Mouse (Mus musculus): Measurements from ENCODE around the gene Med24. TPM values are rescaled to one million over a fixed set of nuclear protein-coding genes. Genes with fewer than 3 reads are reported as not detected.

Med24 gene
- total RNA-seq, 2 experiments from 2014 or later, result 46.9 to 52.0 TPM

- DNase-seq, result no peak
These were observed 36.4 kb upstream of the Med24 start for GRCm38 (mm10) chr11:98765421-98766309.

GRCm38 (mm10) chr11:98764746-98765145 is 35.5 kb upstream of the Med24 start:
- no peak for DNase-seq

- no peak for DNase-seq
These were observed 34.9 kb upstream of the Med24 start for GRCm38 (mm10) chr11:98764091-98764490.

GRCm38 (mm10) chr11:98763502-98763861 is 34.2 kb upstream of the Med24 start:
- DNase-seq, result no peak

- DNase-seq, result peak; percentile 44 to 67
These were observed 33.7 kb upstream of the Med24 start for GRCm38 (mm10) chr11:98762756-98763501.

DNA sequence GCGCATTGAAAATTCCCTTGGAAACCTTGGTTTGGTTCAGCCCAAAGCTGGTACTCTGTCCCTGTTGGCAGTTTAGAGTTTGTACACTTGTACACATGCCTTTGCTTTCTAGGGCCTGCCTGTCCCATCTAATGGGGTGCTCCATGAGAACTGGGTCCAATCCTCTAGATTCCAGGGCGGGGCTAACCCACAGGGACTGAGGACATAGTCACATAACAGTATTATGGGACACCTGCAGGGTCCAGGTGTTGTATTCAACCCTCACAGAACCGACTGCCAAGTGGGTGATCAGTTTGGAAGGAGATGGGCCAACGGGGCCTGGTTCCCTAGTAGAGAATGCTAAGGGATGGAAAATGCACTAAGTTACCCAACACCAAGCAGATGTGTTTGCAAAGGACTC is 32.7 kb upstream of the Med24 start:
- no peak for DNase-seq

GRCm38 (mm10) chr11:98756711-98757110 is 27.5 kb upstream of the Med24 start:
- DNase-seq, result no peak

DNA sequence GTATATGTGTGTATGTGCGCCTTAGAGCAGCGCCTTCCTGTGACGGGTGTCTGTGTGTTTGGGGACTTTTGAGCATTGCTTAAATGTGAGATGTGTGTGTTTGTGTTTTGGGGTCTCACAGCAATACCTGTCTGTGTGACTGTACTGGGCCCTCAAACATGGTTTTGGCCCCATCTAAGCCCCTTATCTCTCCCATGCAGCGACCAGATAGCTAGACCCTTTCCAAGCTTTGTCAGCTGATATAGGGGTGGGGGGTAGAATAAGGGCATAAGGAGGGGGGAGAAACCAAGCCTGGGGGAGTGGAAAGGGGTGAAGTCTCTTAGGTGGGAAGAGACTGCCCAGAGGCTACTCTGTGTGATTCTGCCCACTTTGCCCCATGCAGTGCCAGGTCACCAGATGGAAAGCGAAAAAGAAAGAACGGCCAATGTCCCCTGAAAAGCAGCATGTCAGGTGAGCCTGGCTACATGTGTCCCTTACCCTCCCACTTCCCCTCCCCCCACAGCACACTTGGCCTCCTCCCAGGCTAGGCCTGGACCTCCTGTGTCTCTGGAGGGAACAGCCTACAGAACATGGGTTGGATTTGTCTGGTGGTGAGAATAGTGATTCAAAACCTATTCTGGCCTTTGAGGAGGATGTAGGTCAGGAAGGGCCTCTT is 26.6 kb upstream of the Med24 start:
- DNase-seq, result no peak

DNA sequence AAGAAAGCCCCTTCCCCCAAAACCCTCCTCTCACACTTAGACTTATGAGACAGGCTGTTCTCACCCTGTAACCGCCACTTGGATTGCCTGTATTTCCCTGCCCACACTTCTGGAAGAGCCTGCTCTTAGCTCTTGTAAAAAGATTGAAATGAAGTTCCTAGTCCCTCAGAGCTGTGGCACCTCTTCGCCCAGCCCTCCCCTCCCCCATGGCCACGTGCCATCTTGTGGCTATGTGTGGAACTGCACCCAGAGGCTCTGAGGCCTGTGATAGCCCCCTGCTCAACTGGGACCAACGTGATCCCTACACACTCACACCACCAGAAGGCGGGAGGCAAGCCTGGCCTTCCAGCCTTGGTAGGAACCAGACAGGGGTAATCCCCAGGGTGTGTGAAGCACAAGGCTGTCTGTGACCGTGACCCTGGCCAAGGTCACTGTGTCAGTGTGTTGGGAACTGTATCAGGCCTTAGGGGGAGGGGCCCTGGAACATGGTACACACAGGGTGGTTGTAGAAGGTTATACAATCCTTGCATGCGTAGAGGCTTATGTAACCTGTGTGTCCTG is 25.5 kb upstream of the Med24 start:
- peak; percentile 81 to 85 for DNase-seq

- no peak for DNase-seq
These were observed 25.0 kb upstream of the Med24 start for GRCm38 (mm10) chr11:98754151-98754620.

DNA sequence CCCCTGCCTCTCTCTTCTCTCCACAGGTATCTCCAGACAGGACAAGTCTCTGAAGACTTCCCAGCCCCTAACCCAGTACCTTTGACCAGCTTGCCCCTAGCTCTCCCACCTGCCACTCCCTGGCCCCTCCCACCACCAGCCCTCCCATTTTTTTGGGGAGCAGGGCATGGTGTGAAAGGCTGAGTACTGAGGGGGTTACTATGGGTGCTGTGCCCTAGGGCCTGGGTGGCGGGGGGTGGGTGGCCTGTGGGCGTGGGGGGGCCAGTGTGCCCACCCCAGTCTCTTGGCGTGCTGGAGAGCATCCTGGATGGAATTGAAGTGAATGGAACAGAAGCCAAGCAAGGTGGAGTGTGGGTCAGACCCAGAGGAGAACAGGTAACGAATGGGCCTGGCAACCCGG is 24.0 kb upstream of the Med24 start:
- no peak for DNase-seq

GRCm38 (mm10) chr11:98752562-98753140 is 23.4 kb upstream of the Med24 start:
- no peak for DNase-seq

DNA sequence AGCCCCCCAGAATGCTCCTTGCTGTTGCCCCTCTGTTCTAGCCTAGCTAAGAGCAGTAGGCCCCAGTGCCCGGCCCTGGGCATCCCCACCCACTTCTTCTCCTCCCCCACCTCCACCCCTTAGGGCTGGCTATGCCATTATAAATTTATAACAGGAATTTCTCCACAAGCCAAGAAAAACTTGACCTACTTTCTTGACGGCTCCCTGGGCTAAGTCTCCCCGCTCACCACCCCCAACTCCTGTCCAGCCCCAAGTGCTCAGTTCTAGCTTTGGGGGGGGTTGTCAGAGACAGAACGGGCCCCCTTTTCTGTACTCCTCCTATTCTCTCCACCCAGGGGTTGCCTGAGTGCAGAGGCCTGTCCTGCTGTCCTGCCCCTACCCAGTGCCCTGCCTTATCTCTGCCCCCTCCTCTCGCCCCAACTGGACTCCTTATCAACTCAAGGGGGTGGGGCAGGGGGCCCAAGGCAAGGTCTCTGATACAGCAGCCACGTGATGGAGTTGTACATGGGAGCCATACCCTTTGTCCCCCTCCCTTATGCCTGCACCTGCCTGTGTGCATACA is 22.1 kb upstream of the Med24 start:
- DNase-seq, result peak; percentile 58 to 73

- peak; percentile 80 to 81 for DNase-seq
These were observed 21.3 kb upstream of the Med24 start for GRCm38 (mm10) chr11:98750351-98751201.

DNA sequence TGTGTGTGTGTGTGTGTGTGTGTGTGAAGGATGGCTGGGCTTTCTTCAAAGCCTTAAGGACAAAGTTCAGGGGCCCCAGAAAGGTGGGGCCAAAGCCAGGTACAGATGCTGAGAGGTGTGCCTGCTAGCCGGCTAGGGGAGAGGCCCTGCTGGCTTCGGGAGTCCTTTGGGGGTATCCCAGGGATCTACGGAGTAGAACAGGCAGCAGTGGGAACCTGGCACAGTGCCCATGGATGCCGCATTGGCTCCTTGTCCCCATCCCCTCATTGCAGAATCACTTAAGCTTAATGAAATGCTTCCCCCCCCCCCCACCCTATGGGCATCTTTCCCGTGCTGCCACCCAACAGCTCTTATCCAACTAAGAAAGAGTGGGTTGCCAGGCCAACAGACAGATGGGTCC is 20.5 kb upstream of the Med24 start:
- no peak for DNase-seq

- no peak for DNase-seq
These were observed 19.5 kb upstream of the Med24 start for GRCm38 (mm10) chr11:98748506-98749416.

DNA sequence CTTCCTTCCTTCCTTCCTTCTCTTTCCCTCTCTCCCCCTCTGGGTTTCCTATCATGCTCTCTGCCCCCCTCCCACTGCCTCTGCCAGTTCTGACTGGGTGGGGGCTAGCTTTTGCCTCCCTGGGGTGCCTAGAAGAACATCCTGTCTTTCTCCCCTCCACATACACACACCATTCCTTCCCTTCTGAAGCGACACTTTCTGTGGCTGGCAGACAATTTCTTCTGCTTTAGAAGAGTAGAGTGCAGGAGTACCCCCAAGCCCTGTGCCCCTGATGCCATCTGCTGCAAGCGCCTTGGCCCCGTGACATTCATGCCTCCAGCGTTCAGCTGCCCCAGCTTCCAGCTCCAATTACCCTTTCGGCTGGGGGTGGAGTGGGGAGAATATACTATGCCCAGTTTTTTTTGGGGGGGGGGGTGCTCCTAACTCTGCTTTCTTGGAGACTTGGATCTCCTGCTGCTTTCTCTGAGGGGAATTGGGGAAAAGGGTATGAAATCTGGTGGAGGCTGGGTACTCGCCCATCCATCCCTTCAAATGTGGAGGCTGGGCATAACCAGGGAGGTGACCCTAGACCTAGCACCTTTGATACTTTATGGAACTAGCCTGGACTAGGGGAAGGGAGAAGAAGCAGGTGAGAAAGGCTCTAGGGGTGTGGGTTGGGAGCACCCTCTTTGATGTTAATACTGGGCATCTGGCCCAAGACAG is 18.7 kb upstream of the Med24 start:
- no peak for DNase-seq

- DNase-seq, result peak; percentile 89 to 90
These were observed 17.8 kb upstream of the Med24 start for GRCm38 (mm10) chr11:98746855-98747693.
